Mouse (Mus musculus): Measurements from ENCODE around the gene Fndc3a. TPM values are rescaled to one million over a fixed set of nuclear protein-coding genes. Genes with fewer than 3 reads are reported as not detected.

Fndc3a gene
- 36.5 and 49.3 TPM in 2 replicates for polyA plus RNA-seq (2012; rRNA removed)

DNA sequence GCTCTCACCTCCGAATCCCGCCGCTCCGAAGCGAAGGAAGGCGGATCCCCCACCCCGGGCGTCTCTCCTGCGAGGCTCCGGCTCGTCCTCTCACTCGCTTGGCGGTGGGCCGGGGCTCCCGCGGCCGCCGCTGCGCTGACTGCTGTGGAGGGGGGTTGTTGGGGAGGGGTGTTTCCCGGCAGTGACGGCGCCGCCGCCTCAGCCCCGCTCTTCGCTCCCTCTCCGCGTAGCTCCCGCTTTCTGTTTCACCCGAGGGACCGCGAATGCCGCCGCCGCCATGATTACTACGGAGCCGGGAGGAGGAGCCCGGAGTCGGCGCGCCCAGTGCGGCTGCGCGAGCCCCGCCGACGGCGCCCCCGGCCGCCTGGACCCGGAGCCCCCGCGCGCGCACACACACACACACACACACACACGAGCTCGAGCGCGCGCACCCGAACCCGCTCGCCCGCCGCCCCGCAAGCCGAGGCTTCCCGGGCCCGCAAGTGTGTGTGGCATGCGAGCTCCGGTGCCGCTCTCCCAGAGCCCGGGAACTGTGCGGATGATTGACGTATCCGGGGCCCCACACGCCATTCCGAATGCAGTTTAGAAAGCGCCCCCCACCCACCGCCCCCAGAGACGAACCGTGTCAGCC is at the start of gene Fndc3a:
Fndc3a (minus strand) TSS at position 294 of the 631 bp plus-strand sequence.

GRCm38 (mm10) chr14:72491738-72492137 is 218.1 kb downstream of the Fndc3a start, which contains the start of gene Gm9195:
TSS of gene Gm9195 (minus strand) at chr14:72491838.

Other genes starting within 250 kb of the Fndc3a start
- 0.01 TPM in 1 of 2 replicates, not detected in the other for gene Gm9195, start 218.2 kb downstream of the Fndc3a start, polyA plus RNA-seq (2012; rRNA removed)

Measured in colon, adult 2 months (tissue).